Mouse (Mus musculus) thymus, postnatal 4 days (tissue): ENCODE results near the gene Cst13.
"Not testable (repeated sequence)": the region's sequence is repeated elsewhere in the genome, so short reads cannot be mapped to it uniquely, and the experiment has no call there.

Experiments used
- DNase-seq: peaks from one replicate; pipeline ENCODE4 v3.0.0; 2021

Cst13 gene

DNA sequence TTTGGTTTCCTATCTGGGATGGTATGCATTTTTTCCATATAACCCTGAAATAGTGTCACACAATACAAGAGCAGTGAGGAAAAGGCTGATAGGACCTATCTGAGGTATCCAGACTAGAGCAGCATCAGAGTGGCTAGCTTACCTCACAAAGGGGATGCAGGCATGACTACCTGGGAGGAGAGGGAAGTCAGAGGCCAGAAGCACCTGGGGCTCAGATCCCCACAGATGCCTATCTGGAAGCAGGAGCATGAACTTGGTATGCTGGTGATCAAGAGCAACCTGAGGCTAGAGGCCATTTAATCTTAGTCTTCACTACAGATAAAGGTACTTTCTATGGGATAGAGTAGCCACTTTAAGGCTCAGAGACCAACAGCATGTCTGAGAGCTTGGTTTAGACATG is at the start of gene Cst13:
TSS of gene Cst13 (plus strand) at position 173 of the 400 bp plus-strand sequence.
- DNase-seq: no peak

DNA sequence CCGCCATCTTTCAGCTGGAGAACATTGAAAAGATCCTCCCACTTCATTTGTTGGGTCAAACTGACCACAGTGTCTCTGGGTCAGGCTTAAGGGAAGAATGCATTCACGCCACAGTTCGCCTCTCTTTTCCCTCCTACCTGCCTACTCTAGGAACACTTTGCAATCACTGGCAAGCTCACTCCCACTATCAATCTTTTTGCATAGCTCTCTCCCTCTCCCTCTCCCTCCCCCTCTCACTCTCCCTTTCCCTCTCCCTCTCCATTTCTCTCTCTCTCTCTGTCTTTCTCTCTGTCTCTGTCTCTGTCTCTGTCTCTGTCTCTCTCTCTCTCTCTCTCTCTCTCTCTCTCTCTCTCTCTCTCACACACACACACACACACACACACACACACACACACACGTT is 48.5 kb upstream of the Cst13 start, which contains the start of gene Cst11:
TSS of gene Cst11 (minus strand) at position 101 of the 400 bp plus-strand sequence.
- not testable (repeated sequence) for DNase-seq

DNA sequence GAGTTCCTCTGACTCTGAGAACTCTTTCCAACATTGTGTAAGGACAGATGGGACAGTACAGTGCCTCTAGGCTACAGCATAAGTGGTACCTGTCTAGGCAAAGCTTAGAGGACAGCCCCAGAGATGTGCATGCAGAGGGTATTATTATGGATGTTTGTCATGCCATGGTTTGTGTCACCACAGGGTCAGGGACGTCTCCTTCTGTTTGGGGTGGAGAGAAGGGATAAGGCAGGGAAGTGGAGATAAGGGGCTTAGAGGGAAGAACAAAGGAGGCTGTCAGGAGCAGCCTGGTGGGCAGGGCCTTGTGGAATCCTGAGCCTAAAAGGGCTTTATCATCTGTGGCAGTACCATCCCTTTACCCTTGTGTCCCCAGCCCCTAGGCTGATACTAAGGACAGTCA is 38.2 kb upstream of the Cst13 start, which contains the start of gene 8030411F24Rik:
TSS of gene 8030411F24Rik (plus strand) at position 301 of the 400 bp plus-strand sequence.
- no peak for DNase-seq

DNA sequence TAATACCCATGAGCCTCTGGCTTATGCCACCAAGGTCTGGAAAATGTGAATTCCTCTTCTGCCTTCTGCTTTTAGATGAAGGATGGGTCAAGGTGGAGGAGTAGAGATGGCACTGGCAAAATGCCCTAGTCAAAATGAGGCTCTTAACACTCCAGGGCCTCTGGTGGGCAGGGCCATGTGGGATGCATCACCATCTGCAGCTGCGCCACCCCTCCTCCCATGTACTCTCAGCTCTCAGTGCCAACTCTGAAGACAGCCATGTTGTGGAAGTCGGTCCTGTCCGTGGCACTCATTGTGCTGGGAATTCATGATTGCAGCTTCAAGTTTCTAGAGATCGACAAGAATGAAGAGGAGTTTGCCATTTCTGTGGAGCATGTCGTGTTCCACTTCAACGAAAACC is 30.7 kb upstream of the Cst13 start, which contains the start of gene Cst12:
TSS of gene Cst12 (plus strand) at position 220 of the 400 bp plus-strand sequence.
- DNase-seq: no peak

DNA sequence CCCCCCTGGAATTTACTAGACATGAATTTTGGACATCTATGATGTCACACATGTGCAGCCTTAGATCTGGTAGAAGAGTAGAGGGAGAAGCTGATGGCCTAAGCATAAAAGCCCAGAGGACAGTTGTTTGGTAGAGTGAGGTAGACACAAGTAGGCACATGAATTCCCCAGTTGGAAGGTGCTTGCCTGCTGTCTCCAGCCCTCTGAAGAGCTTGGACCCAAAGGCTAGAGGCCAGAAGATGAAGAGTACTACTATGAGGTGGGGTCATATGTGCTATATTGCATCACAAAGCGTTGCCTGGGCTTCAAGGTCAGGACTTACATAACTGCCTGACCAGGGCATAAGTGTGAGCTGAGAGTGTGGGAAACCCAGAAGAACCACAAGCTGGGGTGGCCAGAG is 21.4 kb upstream of the Cst13 start, which contains the start of gene Cst8:
TSS of gene Cst8 (plus strand) at position 301 of the 400 bp plus-strand sequence.
- DNase-seq: no peak

DNA sequence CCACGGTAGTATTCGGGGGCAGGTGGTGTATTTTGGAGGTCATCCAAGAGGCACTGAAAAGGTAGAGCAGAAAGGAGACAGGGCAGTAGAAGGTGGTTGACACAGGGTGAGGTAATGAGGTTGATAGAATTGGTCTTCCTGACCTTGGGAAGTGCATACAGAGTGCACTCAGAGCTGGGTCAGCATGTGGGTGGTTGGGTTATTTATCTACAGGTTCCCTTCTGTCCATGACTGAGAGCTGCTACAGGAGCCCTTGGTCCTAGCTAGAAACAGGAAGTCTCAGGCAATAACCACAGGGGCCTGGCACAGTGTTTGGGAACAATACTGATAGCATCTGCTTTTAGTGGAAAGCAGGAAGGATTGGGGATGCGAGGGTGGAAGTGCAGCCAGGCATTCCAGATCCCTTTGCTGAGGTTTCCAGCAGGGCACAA is 18.4 kb upstream of the Cst13 start:
- no peak for DNase-seq

DNA sequence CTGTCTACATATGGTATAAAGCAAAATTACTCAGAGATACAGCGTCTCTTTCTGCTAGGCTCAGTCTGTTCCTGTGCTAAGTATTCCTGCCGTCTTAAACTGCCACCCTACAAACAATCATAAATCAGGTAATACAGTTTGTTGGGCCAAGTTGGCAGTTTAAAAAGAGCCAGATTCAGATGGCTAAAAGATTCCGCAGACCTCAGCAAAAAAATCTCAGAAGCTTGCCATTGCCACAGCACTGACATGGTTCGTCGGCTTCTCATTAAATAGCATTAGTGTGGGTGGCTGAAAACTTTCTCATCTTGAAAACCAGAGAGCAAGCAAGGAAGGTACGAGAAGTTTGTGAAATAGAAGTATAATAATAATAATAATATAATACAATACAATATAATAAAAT is 13.2 kb upstream of the Cst13 start:
- no peak for DNase-seq

DNA sequence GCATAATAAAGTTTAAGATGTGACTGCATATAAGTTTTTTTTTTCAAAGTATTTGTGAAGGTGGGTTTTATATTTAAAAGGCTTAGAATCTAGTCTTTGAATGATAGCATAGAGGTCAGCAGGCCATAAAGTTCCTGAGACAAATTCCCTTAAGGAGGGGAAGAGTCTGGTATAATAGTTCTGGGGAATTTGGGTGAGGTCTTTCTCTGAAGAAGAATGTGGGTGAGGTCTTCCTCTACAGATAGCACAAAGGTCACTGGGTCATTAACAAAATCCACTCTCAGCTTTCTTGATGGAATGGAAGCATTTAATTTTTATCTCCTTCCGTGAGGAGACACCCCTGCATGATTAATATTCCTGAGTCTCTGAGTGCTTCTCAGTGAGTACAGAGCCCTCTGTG is 6.1 kb downstream of the Cst13 start:
- no peak for DNase-seq

DNA sequence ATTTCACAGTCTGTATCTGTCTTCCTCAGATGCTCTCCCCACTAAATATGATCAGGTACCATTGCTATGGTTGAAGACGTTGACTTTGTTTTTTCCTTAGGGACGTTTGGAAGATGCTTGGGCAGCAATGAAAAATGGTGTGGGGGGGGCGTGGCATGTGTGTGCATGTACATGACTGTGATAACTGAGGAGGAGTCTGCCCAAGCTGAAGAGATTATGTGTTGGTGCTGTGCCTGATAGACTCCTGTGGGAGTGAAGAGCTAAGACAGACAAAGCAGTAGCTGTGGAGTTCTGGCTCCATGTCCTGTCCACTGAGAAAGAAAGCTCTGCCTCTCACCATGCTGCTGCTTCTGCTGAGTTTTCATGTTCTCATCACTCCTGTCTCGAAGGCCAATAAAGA is 15.0 kb downstream of the Cst13 start, which contains the start of gene Cst9:
TSS of gene Cst9 (plus strand) at position 236 of the 400 bp plus-strand sequence.
- DNase-seq: no peak

DNA sequence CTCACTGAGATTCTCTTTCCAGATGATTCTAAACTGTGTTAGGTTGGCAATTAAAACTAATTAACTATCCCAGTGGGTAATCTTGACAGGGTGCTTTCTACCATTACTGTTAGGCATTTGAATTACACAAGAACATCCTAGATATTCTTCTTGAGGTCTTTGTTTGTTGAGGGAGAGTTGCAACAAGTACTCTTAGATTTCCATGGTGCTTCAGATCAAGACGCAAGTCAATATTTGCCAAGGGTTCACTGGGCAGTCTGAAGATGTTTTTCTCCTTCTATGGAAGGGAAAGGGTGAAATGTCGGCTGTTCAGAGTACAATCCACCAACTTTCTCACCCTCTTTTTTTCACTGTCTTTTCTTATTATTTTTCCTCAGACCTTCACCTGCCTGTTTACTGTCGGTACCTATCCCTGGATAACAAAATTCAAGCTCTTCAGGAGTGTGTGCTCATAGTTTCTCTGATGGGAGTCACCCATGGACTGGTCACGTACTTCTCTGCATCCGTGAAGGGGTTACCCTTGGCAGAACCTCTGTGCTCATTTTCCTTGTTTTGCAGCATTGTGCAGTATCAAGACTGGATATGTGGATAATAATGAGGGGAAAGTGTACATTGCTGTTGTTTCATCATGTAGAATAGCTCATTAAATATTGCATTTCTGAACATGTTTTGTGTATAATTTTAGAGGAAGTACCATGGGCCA is 18.3 kb downstream of the Cst13 start:
- DNase-seq: no peak

DNA sequence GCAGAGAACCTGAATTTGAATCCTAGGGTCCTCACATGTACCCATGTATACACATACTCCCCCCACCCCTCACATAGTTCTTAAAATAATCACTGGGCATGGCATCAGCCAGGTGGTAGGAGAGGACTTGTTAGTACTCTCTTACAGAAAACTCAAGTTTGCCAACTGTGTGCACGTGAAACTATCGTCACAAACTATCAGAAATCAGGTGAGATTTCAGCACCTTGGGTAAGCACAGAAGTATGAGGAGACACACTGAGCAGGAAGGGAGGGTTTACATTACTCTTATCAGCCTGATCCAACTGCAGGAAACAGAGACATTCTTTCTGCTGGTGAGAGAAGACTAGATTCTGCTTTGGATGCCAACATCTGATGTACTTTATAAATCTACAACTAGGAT is 19.3 kb downstream of the Cst13 start:
- no peak for DNase-seq

DNA sequence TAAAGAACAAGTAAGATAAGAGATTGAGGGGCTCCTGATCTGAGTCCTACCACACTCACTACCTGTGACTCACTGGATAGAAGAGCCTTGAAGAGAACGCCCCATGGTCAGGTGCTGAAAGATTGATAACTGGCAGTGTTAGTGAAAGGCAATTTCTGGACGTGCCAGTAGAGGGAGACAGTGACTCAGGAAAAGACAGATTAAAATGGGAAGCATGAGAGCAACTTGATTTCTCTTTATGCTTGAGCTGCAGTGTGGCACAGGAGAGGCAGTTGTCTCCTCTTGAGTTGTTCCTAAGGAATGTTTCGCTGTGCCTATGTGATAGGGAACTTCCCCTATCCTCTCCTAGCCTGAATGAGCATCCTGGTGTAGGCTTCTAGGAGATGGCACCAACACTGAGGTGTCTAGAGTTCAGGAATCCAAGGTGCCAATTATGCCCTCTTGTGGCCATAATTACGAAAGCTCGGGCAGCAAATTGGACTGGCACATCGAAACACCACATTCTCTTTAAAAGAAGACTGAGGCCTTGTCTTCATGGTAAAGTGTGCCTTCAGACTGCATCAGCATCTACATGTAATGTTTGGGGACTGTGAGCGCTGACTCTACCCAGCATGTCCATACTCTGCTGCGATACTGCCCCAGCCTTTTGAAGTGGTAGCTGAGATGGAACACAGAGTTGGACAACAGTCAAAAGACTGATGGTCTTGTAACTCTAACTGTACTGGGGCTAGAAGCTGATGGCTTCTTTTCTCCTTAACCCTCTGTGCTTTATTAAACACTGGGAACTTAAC is 31.4 kb downstream of the Cst13 start:
- DNase-seq: peak; percentile 57

DNA sequence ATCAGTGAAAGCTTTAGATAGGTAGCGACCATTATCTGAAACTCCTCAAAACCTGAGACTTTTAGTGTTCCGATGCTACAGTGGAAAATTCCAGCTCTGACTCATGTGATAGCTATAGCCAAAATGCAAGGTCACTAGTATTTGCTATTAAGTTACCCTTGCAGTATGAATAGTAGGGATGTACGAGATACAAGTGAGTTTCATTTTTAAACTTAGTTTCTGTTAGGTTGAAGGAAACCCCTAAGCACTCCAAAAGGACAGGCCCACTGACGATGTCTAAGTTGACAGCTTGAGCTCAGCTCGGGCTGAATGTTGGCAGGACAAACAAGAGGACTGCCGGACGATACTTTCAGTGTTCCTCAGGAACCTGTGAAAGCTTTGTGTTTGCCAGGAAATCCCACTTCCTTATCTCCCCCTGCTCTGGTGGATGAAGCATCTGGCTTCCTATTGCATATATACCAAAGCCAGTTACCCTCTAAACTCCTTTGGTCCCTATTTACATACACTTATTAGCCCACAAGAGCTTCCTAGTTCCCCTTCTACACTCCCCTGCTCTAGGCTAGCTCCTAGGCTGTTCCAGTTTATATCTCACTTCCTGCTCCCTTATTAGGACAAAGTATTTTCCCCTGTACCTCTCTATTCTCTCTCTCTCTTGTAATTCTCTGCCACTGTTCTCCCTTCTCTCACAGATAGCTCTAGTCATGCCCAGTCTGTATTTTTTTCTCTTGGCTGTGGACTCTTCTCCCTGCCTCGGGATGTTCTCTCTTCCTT is 36.9 kb downstream of the Cst13 start:
- DNase-seq: no peak

DNA sequence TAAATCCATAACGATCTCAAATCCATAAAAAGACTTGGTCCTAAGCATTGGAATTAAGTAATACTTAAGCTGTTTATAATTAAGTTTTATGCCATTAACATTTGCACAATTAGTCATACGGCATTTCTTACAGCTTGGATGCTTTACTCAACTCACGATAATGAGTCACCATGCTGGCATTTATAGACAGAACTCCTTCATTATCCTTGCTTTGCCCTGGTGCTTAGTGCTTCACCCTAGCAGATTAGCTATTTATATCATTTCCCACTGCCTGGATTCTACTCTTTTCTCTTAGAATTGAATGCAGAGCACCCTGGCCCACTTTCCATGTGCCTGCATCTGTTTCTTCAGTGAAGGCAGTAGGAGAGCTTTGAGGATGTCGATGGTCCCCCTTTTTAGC is 37.6 kb downstream of the Cst13 start:
- DNase-seq: no peak

DNA sequence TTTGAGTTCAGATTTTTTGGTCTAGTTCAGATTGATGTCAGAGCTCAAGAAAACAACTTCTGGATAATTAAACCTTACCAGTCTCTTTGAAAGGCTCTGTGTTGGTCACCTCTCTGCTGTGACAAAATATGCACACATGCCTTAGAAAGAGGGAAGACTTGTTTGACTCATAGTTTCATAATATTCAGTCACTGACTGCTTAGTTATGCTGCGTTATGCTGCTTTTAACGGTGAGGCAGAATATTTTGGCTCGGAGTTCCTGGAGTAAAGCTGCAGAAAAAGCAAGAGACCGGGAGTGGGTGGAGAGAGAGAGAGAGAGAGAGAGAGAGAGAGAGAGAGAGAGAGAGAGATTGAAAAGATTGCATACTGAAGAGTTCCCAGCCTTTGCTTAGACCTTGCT is 41.1 kb downstream of the Cst13 start:
- DNase-seq: no peak

DNA sequence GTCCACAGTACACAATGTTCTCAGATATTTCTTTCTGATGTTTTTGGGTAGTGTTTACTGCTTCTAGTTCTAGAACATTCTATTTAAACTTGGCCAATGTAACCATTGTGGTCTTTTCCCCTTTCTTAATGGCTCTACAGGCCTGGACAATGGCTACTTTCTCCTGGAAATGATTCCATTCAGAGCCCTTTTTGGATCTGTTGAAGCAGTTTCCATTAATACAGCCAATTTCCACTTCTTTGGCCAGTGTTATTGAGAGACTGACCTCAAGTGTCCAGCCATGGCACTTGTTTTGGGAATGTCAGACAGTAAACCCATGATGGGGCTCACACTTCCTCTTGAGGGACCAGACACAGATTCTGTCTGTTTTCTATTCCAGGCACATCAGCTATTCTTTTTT is 41.8 kb downstream of the Cst13 start:
- no peak for DNase-seq

DNA sequence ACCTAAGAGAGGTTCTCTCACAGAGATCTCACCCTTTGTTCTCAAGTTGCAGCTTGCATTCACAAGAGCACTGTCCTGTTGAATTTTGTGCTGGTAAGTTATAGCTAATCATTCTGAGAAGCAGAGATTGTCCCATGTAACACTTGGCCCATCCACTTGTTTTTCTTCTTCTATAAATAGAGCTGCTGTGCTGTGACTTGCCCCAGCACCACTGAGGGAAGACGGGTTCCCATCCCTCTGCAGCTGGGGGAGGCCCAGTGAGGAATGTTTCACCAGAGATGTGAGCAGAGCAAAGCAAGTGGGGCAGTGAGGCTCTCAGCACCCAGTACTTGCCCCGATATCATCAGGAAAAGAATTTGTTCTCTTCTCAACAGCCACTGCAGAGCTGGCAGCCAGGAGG is 45.1 kb downstream of the Cst13 start, which contains the start of gene 9230104L09Rik:
TSS of gene 9230104L09Rik (minus strand) at position 73 of the 400 bp plus-strand sequence.
- DNase-seq: no peak

DNA sequence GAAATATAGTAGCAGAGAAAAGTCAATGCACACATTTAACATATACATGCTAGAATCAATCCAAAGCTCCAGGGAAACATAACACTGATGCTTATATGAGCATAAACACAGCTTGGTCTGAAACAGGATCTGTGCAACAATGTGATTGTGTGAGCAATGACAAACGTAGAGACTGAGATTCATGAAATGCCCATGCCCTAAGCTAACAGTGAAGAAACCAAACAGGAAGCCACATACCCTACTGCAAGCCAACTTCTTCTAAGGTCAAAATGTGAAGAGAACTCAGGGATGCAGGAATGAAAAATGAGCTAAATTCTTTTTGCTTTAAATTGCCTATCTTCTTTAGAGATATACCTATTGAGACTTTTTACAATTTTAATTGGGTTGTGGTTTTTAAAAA is 49.1 kb downstream of the Cst13 start:
- no peak for DNase-seq

DNA sequence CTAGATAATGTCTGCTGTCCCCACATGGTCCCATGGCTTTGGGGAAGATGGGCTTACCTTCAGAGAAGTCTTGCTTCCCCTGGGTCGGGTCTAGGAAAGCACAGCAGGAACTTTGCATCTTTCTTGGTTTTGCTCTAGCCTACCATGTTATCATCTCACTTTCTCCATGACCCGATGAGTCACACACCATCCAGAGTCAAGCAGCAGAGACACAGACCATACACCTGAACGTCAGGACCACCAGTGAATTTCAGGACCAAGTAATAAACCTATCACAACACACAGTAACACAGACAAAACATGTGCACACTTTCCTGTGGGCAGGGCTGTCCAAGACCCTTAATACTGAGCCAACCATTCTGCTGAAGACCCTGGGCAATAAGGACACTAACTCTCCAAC is 50.6 kb downstream of the Cst13 start:
- no peak for DNase-seq

DNA sequence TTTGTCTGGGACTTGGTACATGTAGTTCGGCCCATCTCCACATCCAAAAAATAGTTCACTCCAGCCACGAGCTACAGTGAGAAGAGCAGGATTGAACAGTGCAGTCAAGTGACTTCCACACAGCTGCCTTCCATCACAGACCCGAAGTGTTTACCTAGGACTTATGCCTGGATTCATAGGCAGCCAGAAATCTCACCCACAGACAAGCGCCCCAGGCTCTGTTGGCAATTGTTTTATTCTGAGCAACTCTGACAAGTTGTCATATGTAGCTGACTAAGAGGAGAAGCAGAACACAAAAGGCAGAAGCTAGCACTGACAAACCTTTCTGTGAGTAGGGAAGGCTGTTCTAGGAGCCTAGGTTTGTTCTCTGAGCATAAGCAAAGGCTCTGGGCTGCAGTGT is 53.0 kb downstream of the Cst13 start:
- DNase-seq: no peak

DNA sequence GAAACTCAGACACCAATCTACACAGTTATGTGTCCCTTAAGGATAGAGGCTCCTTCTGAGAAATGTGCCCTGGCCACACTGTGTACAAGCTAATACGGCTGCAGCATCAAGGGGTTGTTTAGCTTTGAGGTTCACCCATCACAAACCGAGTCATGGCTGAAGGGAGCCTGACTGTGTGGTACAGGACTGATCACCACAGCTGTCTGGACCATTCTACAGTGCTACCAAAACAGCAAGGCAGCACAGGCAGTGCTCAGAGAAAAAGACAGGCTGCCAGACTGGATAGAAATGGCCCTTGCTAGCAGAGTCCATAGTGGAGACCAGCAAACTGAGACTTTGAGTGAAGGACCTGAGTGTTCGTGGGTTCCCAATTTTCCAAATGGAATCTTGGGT is 54.3 kb downstream of the Cst13 start:
- DNase-seq: no peak

DNA sequence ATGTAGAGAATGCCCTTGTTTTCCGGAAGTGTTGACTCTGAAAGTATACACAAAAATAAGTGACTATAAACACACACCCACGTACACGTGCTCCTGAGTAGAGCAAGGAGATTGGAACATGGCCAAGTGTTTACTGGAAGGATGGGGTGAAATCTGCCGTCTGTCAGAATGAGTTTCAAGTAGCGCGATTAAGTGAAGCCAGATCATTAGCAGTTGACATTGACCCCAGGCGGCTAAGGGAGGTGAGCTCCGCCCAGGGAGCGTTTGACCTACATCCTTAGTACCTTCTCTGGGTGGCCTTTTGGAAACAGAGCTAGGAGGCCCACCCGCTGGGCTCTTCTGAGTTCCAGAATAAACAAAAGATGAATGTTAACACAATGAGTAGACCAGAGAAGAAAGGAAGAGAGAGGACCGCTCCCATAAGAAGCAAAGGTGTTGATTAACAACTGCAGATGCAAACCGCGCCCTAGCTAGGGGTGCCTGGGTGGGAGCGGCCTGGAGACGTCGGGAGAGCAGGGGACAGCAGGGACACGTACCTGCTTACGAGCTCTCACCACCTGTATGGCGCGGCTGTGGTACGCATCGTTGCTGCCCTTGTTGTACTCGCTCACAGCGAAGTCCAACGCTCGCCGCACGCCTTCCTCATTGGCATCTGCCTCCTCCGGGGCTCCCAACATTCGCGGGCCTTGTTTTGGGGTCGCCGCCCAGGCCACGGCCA is 54.9 kb downstream of the Cst13 start:
- DNase-seq: peak; percentile 12
